In the genomic region with DNA sequence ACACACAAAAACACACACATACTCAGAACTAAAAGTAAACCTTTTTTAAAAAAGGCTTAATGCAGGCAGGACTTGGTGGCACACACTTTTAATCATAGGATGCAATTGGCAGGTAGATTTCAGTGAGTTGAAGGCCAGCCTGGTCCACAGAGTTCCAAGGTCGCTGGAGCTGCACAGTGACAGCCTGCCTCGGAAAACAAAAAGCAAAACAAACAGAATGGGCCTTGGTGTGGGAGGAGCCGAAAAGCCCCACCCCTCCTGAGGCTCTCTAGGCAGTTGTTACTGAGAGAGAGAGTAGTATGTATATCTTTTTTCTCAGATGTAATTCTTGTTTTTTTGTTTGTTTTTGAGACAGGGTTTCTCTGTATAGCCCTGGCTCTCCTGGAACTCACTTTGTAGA, we compare ENCODE assay signal across 10 mouse cellular contexts. TPM values are rescaled to one million over a fixed set of nuclear protein-coding genes. Genes with fewer than 3 reads are reported as not detected.
DNase-seq lines count a peak whose midpoint lies in the region; ATAC-seq lines count a peak whose summit lies in the region.
"Had no signal": no experiment of that assay in that cellular context is flagged by ENCODE, and none has a peak within 500 bp of the region (broad histone marks: within the 10 kb centered on the region; RNA-seq: fewer than 3 reads in every experiment).

No protein-coding gene starts in this region.

- no peaks in the 10 kb centered on the region for H3K9me3 ChIP-seq in liver, embryonic 13.5 days (replicated peaks)

- H3K27ac ChIP-seq in liver, embryonic 13.5 days = peak overlapping the region; percentile 78

- H3K4me1 ChIP-seq in liver, embryonic 13.5 days (replicated peaks) = peaks cover 72% of the 10 kb centered on the region

- peak; percentile 41 to 43 for DNase-seq in cerebellum, postnatal 25 days
- DNase-seq in cerebellum, adult 18-20 months = no peak
- peak; percentile 54 for DNase-seq in 416B (ENCODE audit: low read depth)
- peak; percentile 49 for DNase-seq in induced T-regulatory cell, adult 2 months (ENCODE audit: low read depth)
- peak; percentile 46 for DNase-seq in liver, embryonic 13.5 days
- no peak for DNase-seq in cerebellum, adult 11 months
- no peak for DNase-seq in layer of hippocampus, adult 11-12 months (ENCODE audit: low spot score)

- peak; percentile 60 for ATAC-seq in liver, embryonic 13.5 days (ENCODE audit: low read depth)
- ATAC-seq in erythroid progenitor cell, adult 5-6 weeks (replicated peaks; ENCODE audit: low FRiP score, poor library complexity, severe bottlenecking) = no peak

- peaks cover 43% of the 10 kb centered on the region for H3K36me3 ChIP-seq in liver, embryonic 13.5 days

- H3K27me3 ChIP-seq in liver, embryonic 13.5 days = no peaks in the 10 kb centered on the region

- 20% methylated on average over 3 of the region's 3 CpGs for WGBS in liver, embryonic 13.5 days (ENCODE audit: insufficient replicate concordance)

- H3K4me2 ChIP-seq in liver, embryonic 13.5 days = peak overlapping the region; percentile 36

- peak overlapping the region; percentile 1; the same call in 1 of the 2 replicates for H3K9ac ChIP-seq in liver, embryonic 13.5 days

- H3K4me3 ChIP-seq in liver, embryonic 13.5 days (replicated peaks) = no peak overlapping the region

RNA-seq across cellular contexts. Expression of gene Dhdh, which starts 2.7 kb away (rescaled TPM):
- 2.0 and 2.2 TPM in 2 replicates for polyA plus RNA-seq in liver, embryonic 13.5 days (2015; fragmentation: Nextera tagmentation; extraction: Ambion mirVana)
- total RNA-seq in erythroid progenitor cell, adult 5-6 weeks (2015; ENCODE audit: low replicate concordance) = 0.42 and 3.6 TPM in 2 replicates
- 1.0 and 1.6 TPM in 2 replicates for total RNA-seq in erythroid progenitor cell, adult 5-6 weeks (2017; ENCODE audit: low replicate concordance)

RNA-seq across cellular contexts. Expression of gene Gm45808, which starts 4.7 kb away (rescaled TPM):
- not detected in 2 replicates for polyA plus RNA-seq in liver, embryonic 13.5 days (2015; fragmentation: Nextera tagmentation; extraction: Ambion mirVana)
- not detected in 2 replicates for total RNA-seq in erythroid progenitor cell, adult 5-6 weeks (2015; ENCODE audit: low replicate concordance)
- 4.9 TPM in 1 of 2 replicates, not detected in the other for total RNA-seq in erythroid progenitor cell, adult 5-6 weeks (2017; ENCODE audit: low replicate concordance)
- polyA plus RNA-seq: limb, embryonic 14.5 days had no signal

RNA-seq across cellular contexts. Expression of gene Tulp2, which starts 9.6 kb away (rescaled TPM):
- 0.80 and 0.87 TPM in 2 replicates for polyA plus RNA-seq in liver, embryonic 13.5 days (2015; fragmentation: Nextera tagmentation; extraction: Ambion mirVana)
- total RNA-seq in erythroid progenitor cell, adult 5-6 weeks (2015; ENCODE audit: low replicate concordance) = 0.84 TPM in 1 of 2 replicates, not detected in the other
- not detected in 2 replicates for total RNA-seq in erythroid progenitor cell, adult 5-6 weeks (2017; ENCODE audit: low replicate concordance)
- total RNA-seq: gastrocnemius, adult 18-20 months had no signal

RNA-seq across cellular contexts. Expression of gene Nucb1, which starts 18.9 kb away (rescaled TPM):
- 110 and 127 TPM in 2 replicates for polyA plus RNA-seq in liver, embryonic 13.5 days (2015; fragmentation: Nextera tagmentation; extraction: Ambion mirVana)
- 164 and 168 TPM in 2 replicates for total RNA-seq in erythroid progenitor cell, adult 5-6 weeks (2015; ENCODE audit: low replicate concordance)
- total RNA-seq in erythroid progenitor cell, adult 5-6 weeks (2017; ENCODE audit: low replicate concordance) = 789 and 905 TPM in 2 replicates

RNA-seq across cellular contexts. Expression of gene Bax, which starts 24.6 kb away (rescaled TPM):
- 104 and 106 TPM in 2 replicates for polyA plus RNA-seq in liver, embryonic 13.5 days (2015; fragmentation: Nextera tagmentation; extraction: Ambion mirVana)
- 10.1 and 43.6 TPM in 2 replicates for total RNA-seq in erythroid progenitor cell, adult 5-6 weeks (2015; ENCODE audit: low replicate concordance)
- total RNA-seq in erythroid progenitor cell, adult 5-6 weeks (2017; ENCODE audit: low replicate concordance) = 10.3 and 15.9 TPM in 2 replicates

Comparison
In these comparisons a context has a peak if more than half of its experiments do, and no peak if none do; other contexts are left out.
1. DNase-seq: peak in cerebellum, postnatal 25 days (2 of 2), 416B (single experiment), induced T-regulatory cell, adult 2 months (single experiment) and liver, embryonic 13.5 days (single experiment); none in cerebellum, adult 18-20 months (0 of 2), cerebellum, adult 11 months (single experiment) and layer of hippocampus, adult 11-12 months (single experiment).